Mouse (Mus musculus) cerebellum, postnatal 4 days (tissue): ENCODE results near the gene Katnb1.

ENCODE experiments used
- DNase-seq, 2 experiments: peaks; one replicate each; pipeline ENCODE4 v3.0.0; 2022; ENCODE audit warnings: low spot score in 2 of 2, mixed read lengths in 1 of 2

Katnb1 gene

DNA sequence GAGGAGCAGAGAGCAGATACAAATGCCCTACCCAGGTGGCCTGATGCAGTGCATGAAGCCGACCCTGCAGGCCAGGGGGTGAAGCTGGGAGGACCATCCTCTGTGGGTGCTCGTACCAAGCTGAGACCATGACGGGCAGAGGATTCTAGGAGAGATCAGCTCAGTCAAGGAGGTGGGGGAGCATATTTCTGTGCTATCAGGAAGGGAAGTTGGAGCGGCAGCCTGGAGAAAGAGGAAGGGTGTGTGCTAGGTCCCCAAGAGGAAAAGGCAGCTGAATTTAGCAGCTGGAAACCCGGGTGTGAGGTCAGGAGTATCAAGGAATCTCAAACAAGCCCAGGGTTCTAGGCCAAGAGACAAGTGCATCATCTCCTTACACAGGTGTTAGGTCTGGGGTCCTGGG, 59.6 kb downstream of the Katnb1 start:
- no peak for DNase-seq

DNA sequence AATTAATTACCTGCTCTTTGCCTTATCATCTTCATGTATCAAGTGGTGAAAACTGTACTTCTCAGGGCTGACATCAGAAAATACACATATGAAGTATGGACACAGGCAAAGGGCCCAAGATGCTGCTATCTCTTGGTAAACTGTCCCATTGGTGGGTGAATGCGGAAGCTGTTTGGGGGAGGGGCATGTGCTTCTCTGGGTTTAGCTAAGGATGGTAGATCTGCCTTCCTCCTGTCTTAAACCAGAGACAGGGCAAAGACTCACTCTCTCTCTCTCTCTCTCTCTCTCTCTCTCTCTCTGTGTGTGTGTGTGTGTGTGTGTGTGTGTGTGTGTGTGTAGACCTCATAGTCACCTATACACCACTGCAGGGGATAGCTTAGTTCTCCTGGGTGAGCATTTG, 60.0 kb downstream of the Katnb1 start:
- no peak for DNase-seq

DNA sequence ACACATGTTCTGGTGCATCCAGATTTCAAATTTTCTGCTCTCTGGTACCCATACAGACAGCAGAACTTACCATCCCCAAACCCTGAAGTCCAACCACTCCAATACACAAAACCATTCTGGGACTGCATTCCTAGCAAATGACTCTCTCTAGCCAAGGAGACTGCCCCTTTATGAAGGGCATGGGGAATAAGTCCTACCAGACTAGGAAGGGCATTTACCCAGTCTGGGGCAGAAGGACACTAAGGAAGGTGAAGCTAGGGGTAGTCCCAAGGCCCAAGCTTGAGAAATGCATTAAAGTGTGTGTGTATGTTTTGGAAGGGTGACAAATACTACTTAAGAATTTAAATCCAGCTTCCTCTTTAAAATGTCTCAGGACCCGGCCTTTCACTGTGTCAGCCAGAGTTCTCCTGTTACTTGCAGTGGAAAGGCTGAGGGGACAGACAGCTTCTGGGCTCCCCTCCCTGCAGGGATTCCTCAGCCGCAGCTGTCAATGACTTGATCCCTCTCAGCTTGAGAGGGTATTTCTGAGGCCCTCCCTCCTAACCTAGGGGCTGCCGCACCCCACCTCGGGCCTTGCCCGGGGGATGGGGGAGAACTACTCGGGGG, 60.6 kb downstream of the Katnb1 start:
- no peak for DNase-seq

DNA sequence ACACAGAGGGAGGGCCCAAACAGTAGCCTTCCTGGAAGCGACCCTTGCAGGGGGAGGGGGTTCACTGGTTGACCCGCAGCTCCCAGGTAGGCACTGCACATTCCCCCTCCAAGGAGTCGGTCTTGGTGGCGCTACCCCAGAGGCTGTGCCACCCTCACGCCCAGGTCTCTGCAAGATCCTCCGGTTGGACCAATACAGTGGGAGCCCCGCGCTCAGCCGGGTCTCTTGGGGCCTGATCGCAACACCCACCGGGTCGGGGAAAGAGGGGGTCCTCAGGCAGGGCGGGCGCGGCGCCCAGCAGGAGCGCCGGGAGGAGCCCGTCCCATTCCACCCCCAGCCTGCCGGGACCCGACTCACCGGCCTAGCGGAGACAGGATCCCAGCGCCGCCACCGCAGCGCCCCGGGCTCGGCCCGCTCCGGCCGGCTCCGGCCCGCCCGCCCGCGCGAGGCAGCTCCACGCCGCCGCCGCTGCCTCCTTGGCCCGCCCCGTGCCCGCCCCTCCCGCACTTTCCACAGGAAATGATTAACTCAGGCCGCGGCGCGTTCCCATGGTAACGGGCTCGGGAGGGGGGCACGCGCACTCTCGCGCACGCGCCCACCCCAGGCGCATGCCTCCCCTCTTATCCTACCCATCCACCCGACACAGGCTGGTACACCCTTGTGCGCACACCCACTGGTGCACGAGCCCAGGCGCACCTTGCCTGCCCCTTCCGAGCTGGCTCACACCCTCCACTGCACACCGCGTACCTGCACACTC, 61.3 kb downstream of the Katnb1 start:
- DNase-seq = peak; percentile 65 to 76

DNA sequence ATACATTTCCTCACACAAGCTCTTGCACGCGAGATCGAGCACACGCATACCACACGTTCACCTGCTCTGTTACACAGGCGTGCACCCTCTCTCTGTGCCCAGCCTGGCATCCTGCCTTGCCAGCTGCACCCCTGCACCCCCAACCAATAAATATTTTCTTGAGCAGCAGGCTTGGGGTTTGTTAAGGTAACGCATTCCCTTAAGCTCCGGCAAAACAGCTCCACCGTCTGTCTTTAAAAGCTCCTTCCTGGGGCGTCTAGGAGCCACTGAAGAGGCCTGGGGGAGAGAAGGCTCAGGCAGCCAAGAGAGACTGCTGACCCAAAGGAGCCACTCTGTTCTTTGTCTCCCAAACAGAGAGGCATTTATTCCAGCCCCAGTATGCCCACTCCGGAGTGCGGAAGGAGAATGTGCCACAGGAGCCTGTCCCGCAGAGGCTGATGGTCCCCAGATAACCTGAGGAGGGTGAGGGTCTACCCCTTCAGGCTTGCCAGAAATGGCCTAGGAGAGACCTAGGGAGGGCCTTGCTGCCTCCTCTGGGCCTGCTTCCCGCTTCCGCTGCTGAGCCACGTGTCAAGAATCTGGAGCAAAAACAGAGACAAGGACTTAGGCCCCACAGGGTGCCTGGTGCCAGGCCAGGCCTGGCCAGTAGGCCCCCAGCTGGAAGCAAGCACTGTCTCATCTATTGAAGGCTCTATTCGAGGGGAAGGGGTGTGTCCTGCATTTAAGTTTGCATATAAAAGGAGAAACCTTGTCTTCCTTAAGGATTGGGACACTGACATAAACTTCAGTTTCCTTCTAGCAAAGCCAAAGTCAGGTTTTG, 62.2 kb downstream of the Katnb1 start:
- DNase-seq = peak in 1 of 2 experiments; percentile 26

DNA sequence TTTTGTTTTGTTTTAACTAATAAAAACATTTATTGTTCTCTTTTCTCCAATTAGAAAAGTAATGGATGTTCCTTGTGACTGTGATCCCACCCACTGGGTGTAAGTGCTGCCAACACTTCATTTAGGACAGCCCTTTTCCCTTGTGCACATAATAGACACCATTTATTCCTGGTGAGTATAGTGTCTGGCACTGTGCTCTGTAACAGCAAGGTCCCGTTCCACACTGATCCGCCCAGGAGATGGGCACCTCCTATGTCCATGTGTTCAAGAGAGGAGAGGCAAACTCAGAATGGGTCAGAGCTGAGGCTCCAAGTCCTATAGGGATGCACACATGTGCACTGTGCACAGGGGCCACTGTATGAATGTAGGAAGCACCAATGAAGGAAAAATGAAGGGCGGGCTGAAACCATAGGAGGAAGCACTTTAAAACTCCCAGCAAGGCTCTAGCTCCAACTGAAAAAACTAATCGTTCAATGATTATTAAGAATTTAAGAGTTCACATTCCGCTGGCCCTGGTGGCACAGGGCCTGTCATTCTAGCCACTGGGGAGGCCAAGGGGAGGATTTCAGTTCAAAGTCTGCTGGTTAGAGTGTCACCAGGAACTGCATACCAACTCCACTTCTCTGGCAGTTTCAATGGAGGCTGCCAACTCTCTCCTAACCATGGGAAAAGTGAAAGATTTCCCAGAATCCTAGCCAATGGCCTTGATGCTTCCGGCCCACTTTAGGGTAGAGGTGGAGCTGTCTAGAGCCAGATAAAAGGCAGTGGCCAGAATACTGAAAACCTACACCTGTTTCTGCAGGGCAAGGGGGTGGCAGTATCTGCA, 63.0 kb downstream of the Katnb1 start:
- no peak for DNase-seq

DNA sequence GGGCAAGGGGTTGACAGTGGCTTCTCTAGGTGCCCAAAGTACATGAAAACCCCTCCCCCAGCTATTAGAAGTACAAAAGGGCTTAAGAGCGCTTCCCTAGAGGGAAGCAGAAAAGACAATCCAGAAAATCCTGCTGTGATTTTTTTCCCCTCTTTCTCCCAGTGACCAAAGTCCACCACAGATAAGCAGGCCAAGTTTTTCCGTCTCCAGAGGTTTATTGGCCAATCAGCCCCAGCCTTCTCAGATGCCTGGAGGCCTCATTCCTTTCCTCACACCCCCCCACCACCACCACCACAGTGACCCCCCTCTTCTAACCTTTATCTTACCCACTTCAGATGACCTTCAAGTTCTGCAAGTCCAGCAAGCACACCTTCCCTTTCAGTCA, 63.6 kb downstream of the Katnb1 start:
- no peak for DNase-seq

DNA sequence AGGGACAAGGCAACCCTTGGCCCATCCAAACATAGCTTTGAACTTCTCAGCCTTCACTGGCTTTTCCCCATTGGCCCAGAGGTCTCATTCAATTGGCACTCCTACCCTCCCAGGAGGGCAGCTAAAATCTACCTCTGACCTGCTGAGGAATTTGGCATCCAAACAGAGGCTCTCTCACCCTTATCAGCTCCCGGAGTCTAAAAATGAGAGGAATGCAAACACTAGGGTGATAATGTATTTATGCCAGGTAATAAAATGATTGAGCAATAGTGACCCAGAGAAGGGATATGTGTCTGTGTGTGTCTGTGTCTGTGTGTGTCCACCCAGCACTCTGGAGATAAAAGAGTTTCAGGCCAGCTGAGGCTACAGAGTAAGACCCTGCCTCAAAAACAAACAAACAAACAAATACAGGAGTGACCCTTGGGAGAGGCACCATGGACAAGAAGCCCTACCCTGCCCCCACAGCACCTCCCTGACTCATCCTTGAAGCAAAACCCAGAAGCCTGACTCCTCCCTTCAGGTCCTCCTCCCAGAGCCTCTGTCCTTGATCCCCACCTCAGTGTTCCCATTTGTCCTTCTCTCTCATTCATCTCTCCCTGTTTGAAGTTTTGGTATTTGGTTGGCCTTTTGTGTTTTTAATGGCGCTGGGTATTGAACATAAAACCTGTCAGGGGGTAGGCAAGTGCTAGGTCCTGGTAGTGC, 65.2 kb downstream of the Katnb1 start:
- no peak for DNase-seq

DNA sequence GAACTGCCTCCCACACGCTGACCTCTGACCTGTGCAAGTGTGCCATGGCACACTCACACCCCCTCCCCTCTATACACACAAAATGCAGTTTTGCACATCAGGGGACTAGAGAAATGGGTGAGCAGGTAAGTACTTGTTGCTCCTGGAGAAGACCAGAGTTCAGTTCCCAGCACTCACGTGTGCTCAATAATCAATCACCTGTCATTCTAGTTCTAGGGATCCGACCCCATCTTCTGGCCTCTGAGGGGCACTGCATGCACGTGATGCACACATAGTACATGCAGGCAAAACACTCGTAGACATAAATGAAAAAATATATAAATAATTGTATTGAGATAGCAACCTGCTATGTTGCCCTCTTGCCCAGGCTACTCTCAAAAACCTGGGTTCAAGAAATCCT, 65.9 kb downstream of the Katnb1 start:
- DNase-seq = no peak

DNA sequence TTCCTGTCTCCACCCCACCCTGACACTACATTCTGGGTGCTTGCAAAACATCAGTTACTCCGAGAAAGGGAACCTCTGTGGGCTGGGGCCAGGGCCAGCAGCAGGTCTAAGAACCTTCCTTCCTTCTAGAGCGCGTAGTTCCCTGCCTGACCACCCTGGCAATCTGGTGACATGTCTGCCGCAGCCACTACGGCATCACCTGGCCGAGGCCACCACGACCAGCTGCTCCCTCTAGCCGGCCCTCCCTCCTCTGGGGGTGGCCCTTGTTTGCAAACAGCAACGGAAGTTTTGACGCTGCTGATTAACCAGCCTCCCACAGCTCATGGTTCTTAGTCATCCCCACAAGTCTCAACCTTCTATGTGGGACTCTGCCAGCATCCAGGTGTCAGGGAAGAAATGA, 68.4 kb downstream of the Katnb1 start:
- DNase-seq = no peak

DNA sequence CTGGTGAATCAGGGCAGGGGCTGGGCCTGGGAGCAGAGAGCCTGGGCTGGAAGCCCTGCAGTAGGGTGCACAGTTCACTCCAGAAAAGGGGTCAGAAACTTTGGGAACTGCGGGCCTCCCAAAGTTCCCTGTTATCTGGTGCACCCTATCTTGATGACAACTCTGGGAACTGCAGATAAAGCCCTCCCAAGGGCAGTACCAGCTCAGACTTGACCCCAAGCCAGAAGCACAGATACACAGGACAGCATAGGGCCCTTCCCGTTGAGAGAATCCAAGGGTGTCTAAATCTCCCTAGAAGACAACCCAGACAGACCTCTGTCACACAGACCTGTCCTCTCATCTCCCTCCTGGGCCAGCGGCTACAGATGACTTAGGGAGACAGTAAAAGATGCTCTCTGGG, 69.6 kb downstream of the Katnb1 start:
- DNase-seq = no peak
